Mouse (Mus musculus) gastrocnemius, adult 2 months (tissue): ENCODE measurements around the gene Kcmf1. TPM values are rescaled to one million over a fixed set of nuclear protein-coding genes. Genes with fewer than 3 reads are reported as not detected.
"Not testable (repeated sequence)": the region's sequence is repeated elsewhere in the genome, so short reads cannot be mapped to it uniquely, and the experiment has no call there.

Experiments used
- DNase-seq: peaks from one replicate; pipeline ENCODE4 v3.0.0; 2022
- H3K27ac ChIP-seq: fragments of 200-600 bp; 2 replicates; pipeline ENCODE4 v1.8.1; 2022; ENCODE audit warnings: mild to moderate bottlenecking
- H3K4me3 ChIP-seq: fragments of 200-600 bp; 2 replicates; pipeline ENCODE4 v1.8.1; 2022; ENCODE audit warnings: mild to moderate bottlenecking, moderate library complexity
- CTCF ChIP-seq: fragments of 200-600 bp; IDR thresholded peaks from 2 replicates; pipeline ENCODE4 v1.8.1; 2022; ENCODE audit warnings: antibody characterized with exemption, mild to moderate bottlenecking, moderate library complexity
- intact Hi-C: fragments of 180-260 bp; cut with DNase I; formaldehyde crosslinking; loops from one replicate; pipeline ENCODE4 v1.15.1; 2025
- total RNA-seq, 2 experiments: library from RNA; stranded (reverse); gene quantifications; 2 replicates each; pipeline ENCODE4 v1.2.3; 2021

Gene Kcmf1
- total RNA-seq, 2 experiments from 2014 or later: 155 to 192 TPM

GRCm38 (mm10) chr6:72866232-72866631 is 33.5 kb downstream of the Kcmf1 start:
- H3K27ac ChIP-seq: 0 out of 2 replicates have a peak overlapping the region, but pooled peaks have one; percentile 6
- TF ChIP-seq CTCF: no peak
- intact Hi-C loops: no loop called here

GRCm38 (mm10) chr6:72862686-72863085 is 37.1 kb downstream of the Kcmf1 start:
- DNase-seq, intact Hi-C loops, H3K27ac ChIP-seq, H3K4me3 ChIP-seq: not testable (repeated sequence)

More at GRCm38 (mm10) chr6:72866232-72866631, 33.5 kb downstream of the Kcmf1 start:
- no peak for DNase-seq
- H3K4me3 ChIP-seq: no peak overlapping the region

- TF ChIP-seq CTCF: no peak
- no peak overlapping the region for H3K27ac ChIP-seq
- H3K4me3 ChIP-seq: no peak overlapping the region
- no peak for DNase-seq
- intact Hi-C loops: loop anchor here (5.0 kb wide), 1 partner anchor 38 kb away; no protein-coding TSS in a partner anchor
Observed at GRCm38 (mm10) chr6:72854256-72854655, 45.5 kb downstream of the Kcmf1 start.

- no peak for TF ChIP-seq CTCF
- intact Hi-C loops: loop anchor here (5.0 kb wide), 1 partner anchor 40 kb away; no protein-coding TSS in a partner anchor
- Histone ChIP-seq H3K27ac (no peak overlapping the region; the same call in 1 of the 2 replicates), H3K4me3 (no peak overlapping the region)
- DNase-seq: no peak
Observed at GRCm38 (mm10) chr6:72852180-72852579, 47.6 kb downstream of the Kcmf1 start.

- Histone ChIP-seq H3K4me3 (no peak overlapping the region), H3K27ac (no peak overlapping the region)
- peak; percentile 25 for DNase-seq
- TF ChIP-seq CTCF: peak; percentile 47; the same call in 1 of the 2 replicates
- intact Hi-C loops: loop anchor here (5.0 kb wide), 1 partner anchor 41 kb away; no protein-coding TSS in a partner anchor
Observed at GRCm38 (mm10) chr6:72851633-72852032, 48.1 kb downstream of the Kcmf1 start.

DNA sequence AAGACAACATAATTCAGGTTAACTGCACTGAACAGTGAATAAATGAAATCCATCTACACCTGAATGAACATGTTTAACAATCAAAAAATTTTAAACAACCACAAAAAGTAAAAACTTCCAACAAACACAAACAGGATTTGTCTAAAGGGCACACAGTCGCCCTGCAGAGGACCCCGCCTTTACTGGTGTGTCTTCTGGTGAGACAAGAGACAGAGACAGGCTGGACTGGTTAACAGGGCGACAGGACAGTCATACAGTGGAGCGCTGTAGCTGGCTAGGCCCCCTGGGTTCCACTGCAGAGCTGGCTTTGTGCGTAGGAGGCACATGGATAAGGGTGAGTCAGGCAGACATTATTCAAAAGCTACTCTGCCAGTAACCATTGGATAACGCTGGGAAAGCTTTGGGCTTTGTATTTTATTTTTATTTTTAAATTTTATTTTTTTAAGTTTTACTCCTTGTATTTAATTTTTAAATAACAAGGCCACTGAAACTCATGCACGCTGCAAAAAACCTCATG is 57.7 kb downstream of the Kcmf1 start:
- intact Hi-C loops: no loop called here
- TF ChIP-seq CTCF: no peak
- Histone ChIP-seq H3K27ac (no peak overlapping the region), H3K4me3 (no peak overlapping the region)
- DNase-seq: no peak

DNA sequence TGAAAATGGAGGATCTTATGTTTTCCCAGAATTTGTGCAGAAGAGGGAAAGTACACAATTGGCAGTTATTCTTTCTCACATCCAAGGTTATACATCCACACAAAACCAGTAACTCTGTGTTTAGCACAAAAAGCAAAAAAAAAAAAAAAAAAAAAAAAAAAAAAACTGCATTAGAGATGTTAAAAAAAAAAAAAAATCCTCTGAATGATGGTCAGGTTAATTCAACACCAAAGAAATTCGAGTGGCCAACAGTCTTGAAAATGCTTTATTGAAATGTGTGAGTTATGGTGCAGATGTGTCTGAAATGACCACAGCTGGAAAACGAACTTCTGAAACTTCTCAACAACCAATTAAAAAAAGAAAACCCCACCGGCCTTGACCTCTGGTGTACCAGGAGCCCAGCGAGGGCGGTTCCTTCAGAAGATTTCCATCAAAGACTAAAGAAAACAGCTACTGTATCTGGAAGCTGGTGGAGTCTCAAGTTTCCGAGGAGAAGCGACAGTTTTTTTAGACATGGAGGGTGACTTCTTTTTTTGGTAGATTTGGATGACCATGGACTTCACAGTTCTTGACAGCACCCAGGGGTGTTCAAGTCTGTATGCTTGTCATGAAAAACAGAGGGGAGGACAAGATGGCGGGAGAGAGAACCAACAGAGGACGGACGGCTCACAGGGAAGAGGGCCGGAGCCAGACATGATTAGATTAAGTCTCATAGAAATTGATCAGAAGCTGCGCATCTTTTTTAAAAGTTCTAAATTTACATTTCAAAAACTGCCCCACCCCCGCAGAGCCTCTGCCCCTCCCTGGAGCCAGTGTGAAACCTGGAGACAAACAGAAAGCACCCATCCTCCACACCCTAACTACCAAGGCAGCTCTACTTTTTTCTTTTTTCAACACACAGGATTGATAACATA is 58.7 kb downstream of the Kcmf1 start:
- TF ChIP-seq CTCF: no peak
- intact Hi-C loops: no loop called here
- H3K4me3 ChIP-seq: no peak overlapping the region
- DNase-seq: no peak
- no peak overlapping the region for H3K27ac ChIP-seq

- intact Hi-C loops: no loop called here
- no peak overlapping the region for H3K27ac ChIP-seq
- no peak for DNase-seq
- H3K4me3 ChIP-seq: no peak overlapping the region
- no peak for TF ChIP-seq CTCF
Observed at GRCm38 (mm10) chr6:72837756-72838155, 62.0 kb downstream of the Kcmf1 start.

- DNase-seq: no peak
- Histone ChIP-seq H3K27ac (no peak overlapping the region), H3K4me3 (no peak overlapping the region)
- intact Hi-C loops: no loop called here
- no peak for TF ChIP-seq CTCF
Observed at GRCm38 (mm10) chr6:72834518-72834917, 65.3 kb downstream of the Kcmf1 start.

GRCm38 (mm10) chr6:72831858-72832257 is 67.9 kb downstream of the Kcmf1 start:
- no peak for TF ChIP-seq CTCF
- Histone ChIP-seq H3K4me3 (no peak overlapping the region), H3K27ac (no peak overlapping the region)
- DNase-seq: no peak
- intact Hi-C loops: loop anchor here (1.0 kb wide), 1 partner anchor 196 kb away; no protein-coding TSS in a partner anchor

GRCm38 (mm10) chr6:72831276-72831675 is 68.5 kb downstream of the Kcmf1 start:
- peak; percentile 67 for DNase-seq
- TF ChIP-seq CTCF: peak; percentile 90
- no peak overlapping the region for H3K4me3 ChIP-seq
- H3K27ac ChIP-seq: no peak overlapping the region
- intact Hi-C loops: loop anchor here (1.0 kb wide), 1 partner anchor 195 kb away; no protein-coding TSS in a partner anchor

GRCm38 (mm10) chr6:72828857-72829256 is 70.9 kb downstream of the Kcmf1 start:
- no peak for DNase-seq
- TF ChIP-seq CTCF: peak; percentile 51
- Histone ChIP-seq H3K4me3 (no peak overlapping the region), H3K27ac (no peak overlapping the region)
- intact Hi-C loops: no loop called here

GRCm38 (mm10) chr6:72828037-72828436 is 71.7 kb downstream of the Kcmf1 start:
- H3K4me3 ChIP-seq, H3K27ac ChIP-seq, DNase-seq, intact Hi-C loops: not testable (repeated sequence)
